Mouse (Mus musculus): ENCODE data around the gene Flot1. TPM values are rescaled to one million over a fixed set of nuclear protein-coding genes. Genes with fewer than 3 reads are reported as not detected.

Gene Flot1
- polyA plus RNA-seq, 1 experiment: 29.9 TPM

DNA sequence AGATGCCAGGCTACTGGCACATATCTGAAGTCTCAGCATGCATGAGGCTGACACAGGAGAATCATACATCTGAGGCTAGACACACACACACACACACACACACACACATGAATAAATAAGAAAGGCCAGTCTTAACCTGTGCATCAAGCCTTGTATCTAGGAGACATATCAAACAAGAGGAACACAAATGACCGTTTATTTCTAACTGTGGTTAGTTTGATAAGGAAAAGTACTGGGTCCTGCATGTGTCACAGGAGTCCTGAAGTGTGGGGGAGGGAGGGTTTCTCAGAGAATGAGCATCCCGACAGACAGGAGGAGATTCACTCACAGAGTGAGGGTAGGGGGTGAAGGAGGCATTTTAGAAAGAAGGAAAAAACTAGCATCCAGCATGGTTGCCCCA, 27.9 kb upstream of the Flot1 start:
- Histone ChIP-seq H3K36me3 (ENCODE audit: control insufficient read depth, insufficient read depth, low read length) (no peaks in the 10 kb centered on the region), H3K4me1 (ENCODE audit: control insufficient read depth, insufficient read depth, insufficient read length) (no peaks in the 10 kb centered on the region), H3K4me3 (ENCODE audit: extremely low read depth, insufficient read depth, insufficient read length) (no peak overlapping the region), H3K27ac (ENCODE audit: insufficient read depth, low read length) (no peak overlapping the region), H3K27me3 (ENCODE audit: control insufficient read depth, insufficient read depth, low read length) (no peaks in the 10 kb centered on the region)
- no peak for DNase-seq (ENCODE audit: low read depth in 1 of 2, low spot score in 2 of 2)
- WGBS: 35% methylated on average over 2 of the region's 2 CpGs
- no peak for TF ChIP-seq POLR2A (IDR thresholded peaks at IDR 0.05; ENCODE audit: low read depth, low read length)
- no peak for TF ChIP-seq CTCF (IDR thresholded peaks at IDR 0.05; ENCODE audit: extremely low read depth, insufficient read depth, insufficient read length, insufficient replicate concordance)

DNA sequence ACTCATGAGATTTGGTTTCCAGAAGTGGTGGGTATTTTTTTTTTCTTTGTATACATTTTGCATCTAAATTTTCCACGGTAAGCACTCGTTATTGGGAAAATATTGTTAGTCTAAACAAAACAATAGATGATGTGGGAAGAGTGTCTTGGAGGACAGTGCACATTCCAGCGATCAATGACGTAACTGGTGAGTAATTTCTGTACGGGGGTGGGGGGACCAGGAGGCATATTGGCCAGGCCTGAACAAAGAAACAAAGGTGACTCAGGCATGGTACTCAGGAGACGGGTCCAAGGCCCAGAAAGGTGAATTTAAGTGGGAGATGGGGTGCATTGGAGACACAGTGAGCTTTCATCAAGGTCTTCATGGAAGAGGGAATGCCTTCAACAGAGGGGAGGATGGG, 27.4 kb upstream of the Flot1 start:
- TF ChIP-seq POLR2A (IDR thresholded peaks at IDR 0.05; ENCODE audit: low read depth, low read length) (no peak), CTCF (IDR thresholded peaks at IDR 0.05; ENCODE audit: extremely low read depth, insufficient read depth, insufficient read length, insufficient replicate concordance) (no peak)
- Histone ChIP-seq H3K4me3 (ENCODE audit: extremely low read depth, insufficient read depth, insufficient read length) (no peak overlapping the region), H3K27me3 (ENCODE audit: control insufficient read depth, insufficient read depth, low read length) (no peaks in the 10 kb centered on the region), H3K36me3 (ENCODE audit: control insufficient read depth, insufficient read depth, low read length) (no peaks in the 10 kb centered on the region), H3K27ac (ENCODE audit: insufficient read depth, low read length) (no peak overlapping the region), H3K4me1 (ENCODE audit: control insufficient read depth, insufficient read depth, insufficient read length) (no peaks in the 10 kb centered on the region)
- DNase-seq (ENCODE audit: low read depth in 1 of 2, low spot score in 2 of 2): no peak
- WGBS: 86% methylated on average over 6 of the region's 6 CpGs

DNA sequence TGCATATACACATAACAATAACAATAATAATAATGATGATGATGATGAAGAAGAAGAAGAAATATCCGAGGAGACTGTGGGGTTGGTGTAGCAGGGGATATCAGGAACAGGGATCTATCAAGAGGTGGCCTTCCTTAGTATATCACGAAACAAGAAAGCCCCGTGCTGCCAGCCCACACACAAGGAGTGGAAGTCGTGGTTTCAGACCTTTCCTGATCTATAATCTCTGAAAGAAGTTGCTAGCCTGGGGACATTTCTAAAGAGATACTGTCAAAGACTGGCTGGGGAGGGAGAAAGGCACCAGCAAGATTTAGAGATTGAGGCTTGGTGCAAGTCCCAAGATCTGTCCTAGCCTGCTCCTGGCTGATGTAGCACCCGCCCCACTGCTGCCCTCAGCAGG, 26.2 kb upstream of the Flot1 start:
- WGBS: 41% methylated on average over 5 of the region's 5 CpGs
- TF ChIP-seq CTCF (IDR thresholded peaks at IDR 0.05; ENCODE audit: extremely low read depth, insufficient read depth, insufficient read length, insufficient replicate concordance): no peak
- no peak for TF ChIP-seq POLR2A (IDR thresholded peaks at IDR 0.05; ENCODE audit: low read depth, low read length)

DNA sequence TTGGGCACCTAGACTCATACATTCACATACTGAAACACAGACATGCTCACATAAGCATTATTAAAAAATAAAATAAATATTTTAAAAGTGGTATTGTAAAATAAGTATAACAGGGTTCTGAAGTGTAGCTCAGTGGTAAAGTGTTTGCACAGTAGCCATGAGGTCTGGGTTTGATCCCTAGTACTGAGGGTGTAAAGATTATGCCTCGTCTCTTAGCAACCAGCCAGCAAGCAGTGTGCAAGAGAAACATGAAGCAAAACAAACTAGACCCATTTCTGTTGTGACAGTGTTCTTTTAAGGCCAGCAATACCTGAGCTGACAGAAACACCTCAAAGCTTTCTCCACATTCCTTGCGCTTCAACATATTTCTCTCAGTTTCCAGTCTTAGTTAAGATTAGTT, 22.1 kb upstream of the Flot1 start:
- 93% methylated on average over 2 of the region's 2 CpGs for WGBS
- no peaks in the 10 kb centered on the region for H3K27me3 ChIP-seq (ENCODE audit: control insufficient read depth, insufficient read depth, low read length)
- H3K27ac ChIP-seq (ENCODE audit: insufficient read depth, low read length): no peak overlapping the region
- no peak for DNase-seq (ENCODE audit: low read depth in 1 of 2, low spot score in 2 of 2)
- no peak for TF ChIP-seq CTCF (IDR thresholded peaks at IDR 0.05; ENCODE audit: extremely low read depth, insufficient read depth, insufficient read length, insufficient replicate concordance)
- TF ChIP-seq POLR2A (IDR thresholded peaks at IDR 0.05; ENCODE audit: low read depth, low read length): no peak
- H3K4me3 ChIP-seq (ENCODE audit: extremely low read depth, insufficient read depth, insufficient read length): no peak overlapping the region
- H3K36me3 ChIP-seq (ENCODE audit: control insufficient read depth, insufficient read depth, low read length): no peaks in the 10 kb centered on the region
- H3K4me1 ChIP-seq (ENCODE audit: control insufficient read depth, insufficient read depth, insufficient read length): no peaks in the 10 kb centered on the region

More for the DNA sequence above, 26.2 kb upstream of the Flot1 start:
- H3K4me1 ChIP-seq (ENCODE audit: control insufficient read depth, insufficient read depth, insufficient read length): no peaks in the 10 kb centered on the region
- H3K36me3 ChIP-seq (ENCODE audit: control insufficient read depth, insufficient read depth, low read length): no peaks in the 10 kb centered on the region
- H3K27ac ChIP-seq (ENCODE audit: insufficient read depth, low read length): no peak overlapping the region
- H3K27me3 ChIP-seq (ENCODE audit: control insufficient read depth, insufficient read depth, low read length): no peaks in the 10 kb centered on the region
- no peak overlapping the region for H3K4me3 ChIP-seq (ENCODE audit: extremely low read depth, insufficient read depth, insufficient read length)
- DNase-seq (ENCODE audit: low read depth in 1 of 2, low spot score in 2 of 2): no peak

DNA sequence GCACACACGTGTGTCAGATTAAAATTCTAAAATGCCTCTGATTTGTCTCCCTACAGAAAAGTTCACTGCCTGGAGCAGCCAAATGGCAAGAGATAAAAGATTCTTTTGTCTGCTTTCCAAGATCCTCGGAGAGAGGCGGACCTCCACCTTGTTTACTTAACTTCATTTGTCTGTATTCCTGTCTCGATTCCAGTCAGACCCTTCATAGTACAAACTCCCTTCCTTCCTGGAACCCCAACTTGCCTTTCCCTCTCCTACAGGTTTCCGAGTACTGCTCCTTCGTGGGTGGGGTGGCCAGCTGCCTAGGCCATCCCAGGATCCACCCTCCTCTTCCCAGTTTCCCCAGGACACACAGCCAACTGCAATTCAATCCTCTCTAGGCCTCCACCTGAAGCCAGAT, 20.0 kb upstream of the Flot1 start:
- H3K4me1 ChIP-seq (ENCODE audit: control insufficient read depth, insufficient read depth, insufficient read length): no peaks in the 10 kb centered on the region
- H3K36me3 ChIP-seq (ENCODE audit: control insufficient read depth, insufficient read depth, low read length): no peaks in the 10 kb centered on the region
- no peak for DNase-seq (ENCODE audit: low read depth in 1 of 2, low spot score in 2 of 2)
- H3K27me3 ChIP-seq (ENCODE audit: control insufficient read depth, insufficient read depth, low read length): no peaks in the 10 kb centered on the region
- WGBS: 82% methylated on average over 6 of the region's 6 CpGs
- TF ChIP-seq POLR2A (IDR thresholded peaks at IDR 0.05; ENCODE audit: low read depth, low read length) (no peak), CTCF (IDR thresholded peaks at IDR 0.05; ENCODE audit: extremely low read depth, insufficient read depth, insufficient read length, insufficient replicate concordance) (no peak)
- H3K4me3 ChIP-seq (ENCODE audit: extremely low read depth, insufficient read depth, insufficient read length): no peak overlapping the region
- H3K27ac ChIP-seq (ENCODE audit: insufficient read depth, low read length): no peak overlapping the region

DNA sequence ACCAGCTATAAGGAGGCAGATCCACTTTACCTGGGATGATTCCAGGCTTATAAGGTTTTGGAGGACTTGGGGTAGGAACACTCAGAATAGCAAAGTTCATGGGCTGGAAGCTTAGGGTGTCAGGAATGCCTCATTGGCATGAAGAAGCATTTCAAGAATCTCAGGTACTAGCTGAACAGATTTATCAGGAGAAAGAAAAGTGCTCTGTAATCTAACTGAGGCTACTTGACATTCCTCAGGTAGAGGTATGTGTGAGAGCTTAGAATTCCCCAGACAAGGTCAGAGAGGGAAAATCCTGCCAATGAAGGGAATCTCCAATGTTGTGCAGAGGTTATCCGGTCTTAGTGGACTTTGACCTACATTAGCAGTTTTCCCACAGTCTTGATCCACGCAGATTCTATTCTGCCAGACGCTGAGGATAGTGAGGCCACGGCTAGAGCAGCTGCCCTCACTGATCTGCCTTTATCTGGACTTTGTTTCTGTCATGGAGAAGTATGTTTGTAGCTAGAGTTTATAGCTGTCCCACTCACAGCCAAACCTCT, 19.1 kb upstream of the Flot1 start:
- Histone ChIP-seq H3K27me3 (ENCODE audit: control insufficient read depth, insufficient read depth, low read length) (no peaks in the 10 kb centered on the region), H3K4me3 (ENCODE audit: extremely low read depth, insufficient read depth, insufficient read length) (no peak overlapping the region), H3K4me1 (ENCODE audit: control insufficient read depth, insufficient read depth, insufficient read length) (no peaks in the 10 kb centered on the region), H3K36me3 (ENCODE audit: control insufficient read depth, insufficient read depth, low read length) (no peaks in the 10 kb centered on the region), H3K27ac (ENCODE audit: insufficient read depth, low read length) (no peak overlapping the region)
- TF ChIP-seq POLR2A (IDR thresholded peaks at IDR 0.05; ENCODE audit: low read depth, low read length): no peak
- no peak for TF ChIP-seq CTCF (IDR thresholded peaks at IDR 0.05; ENCODE audit: extremely low read depth, insufficient read depth, insufficient read length, insufficient replicate concordance)
- DNase-seq (ENCODE audit: low read depth in 1 of 2, low spot score in 2 of 2): no peak
- 88% methylated on average over 4 of the region's 4 CpGs for WGBS

DNA sequence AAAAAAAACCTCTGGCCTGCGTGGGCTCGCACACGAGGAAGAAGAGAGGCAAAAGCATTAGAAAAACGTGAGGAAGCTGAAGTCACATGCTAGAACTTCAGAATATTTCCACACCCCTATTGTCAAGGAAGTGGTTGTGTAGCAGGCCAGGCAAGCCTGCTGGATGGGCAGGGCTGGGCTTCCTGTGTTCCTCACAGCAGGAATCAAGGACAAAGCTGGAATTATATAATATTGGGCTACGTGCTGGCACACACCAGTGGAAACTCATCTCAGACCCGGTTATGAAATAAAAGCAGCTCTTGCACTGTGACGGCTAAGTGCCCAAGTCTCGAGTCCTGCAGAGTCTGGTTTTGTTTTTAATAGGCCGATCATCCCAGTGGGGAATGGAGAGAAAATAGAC, 15.0 kb upstream of the Flot1 start:
- no peak overlapping the region for H3K4me3 ChIP-seq (ENCODE audit: extremely low read depth, insufficient read depth, insufficient read length)
- H3K27me3 ChIP-seq (ENCODE audit: control insufficient read depth, insufficient read depth, low read length): no peaks in the 10 kb centered on the region
- TF ChIP-seq CTCF (IDR thresholded peaks at IDR 0.05; ENCODE audit: extremely low read depth, insufficient read depth, insufficient read length, insufficient replicate concordance): no peak
- no peak for TF ChIP-seq POLR2A (IDR thresholded peaks at IDR 0.05; ENCODE audit: low read depth, low read length)
- no peak overlapping the region for H3K27ac ChIP-seq (ENCODE audit: insufficient read depth, low read length)
- WGBS: 51% methylated on average over 9 of the region's 9 CpGs
- H3K36me3 ChIP-seq (ENCODE audit: control insufficient read depth, insufficient read depth, low read length): no peaks in the 10 kb centered on the region
- H3K4me1 ChIP-seq (ENCODE audit: control insufficient read depth, insufficient read depth, insufficient read length): no peaks in the 10 kb centered on the region
- no peak for DNase-seq (ENCODE audit: low read depth in 1 of 2, low spot score in 2 of 2)

Measured in spleen, adult 2 months (tissue).